Mouse (Mus musculus) gastrocnemius, postnatal 36 days (tissue): ENCODE results near the gene H2-T23. TPM values are rescaled to one million over a fixed set of nuclear protein-coding genes. Genes with fewer than 3 reads are reported as not detected.
"Not testable (repeated sequence)": the region's sequence is repeated elsewhere in the genome, so short reads cannot be mapped to it uniquely, and the experiment has no call there.

Experiments used
- DNase-seq, 2 experiments: peaks; one replicate each; pipeline ENCODE4 v3.0.0; 2022
- intact Hi-C: fragments of 180-260 bp; cut with DNase I; formaldehyde crosslinking; loops from one replicate; pipeline ENCODE4 v1.15.1; 2025
- total RNA-seq, 2 experiments: library from RNA; stranded (reverse); gene quantifications; 2 replicates each; pipeline ENCODE4 v1.2.3; 2021

The H2-T23 gene
- total RNA-seq, 2 experiments from 2014 or later = 7.7 to 8.3 TPM

- DNase-seq = no peak
- intact Hi-C loops = no loop called here
Observed at GRCm38 (mm10) chr17:36025197-36025596, 7.5 kb downstream of the H2-T23 start.

GRCm38 (mm10) chr17:36023710-36024654 lies 8.7 kb downstream of the H2-T23 start:
- DNase-seq = no peak
- intact Hi-C loops = no loop called here

GRCm38 (mm10) chr17:36022922-36023321 lies 9.7 kb downstream of the H2-T23 start:
- no peak for DNase-seq

GRCm38 (mm10) chr17:36022098-36022497 lies 10.6 kb downstream of the H2-T23 start:
- intact Hi-C loops = no loop called here

More at GRCm38 (mm10) chr17:36022922-36023321, 9.7 kb downstream of the H2-T23 start:
- intact Hi-C loops = no loop called here

DNA sequence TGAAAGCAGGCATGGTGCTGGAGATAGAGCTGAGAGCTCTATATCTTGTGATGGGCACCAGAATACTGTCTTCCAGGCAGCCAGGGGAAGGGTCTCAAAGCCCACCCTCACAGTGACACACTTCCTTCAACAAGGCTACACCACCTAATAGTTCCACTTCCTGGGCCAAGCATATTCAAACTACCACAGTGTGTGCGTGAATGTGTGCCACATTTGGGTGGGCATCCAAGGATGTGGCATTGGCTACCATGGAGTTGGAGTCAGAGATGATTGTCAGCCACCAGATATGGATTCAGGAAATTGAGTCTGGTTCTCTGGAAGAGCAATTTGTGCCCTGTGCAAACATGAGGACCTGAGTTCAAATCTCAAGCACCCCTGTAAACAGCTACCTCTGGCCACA lies 11.3 kb downstream of the H2-T23 start:
- no peak for DNase-seq
- intact Hi-C loops = no loop called here

More at GRCm38 (mm10) chr17:36022098-36022497, 10.6 kb downstream of the H2-T23 start:
- no peak for DNase-seq

DNA sequence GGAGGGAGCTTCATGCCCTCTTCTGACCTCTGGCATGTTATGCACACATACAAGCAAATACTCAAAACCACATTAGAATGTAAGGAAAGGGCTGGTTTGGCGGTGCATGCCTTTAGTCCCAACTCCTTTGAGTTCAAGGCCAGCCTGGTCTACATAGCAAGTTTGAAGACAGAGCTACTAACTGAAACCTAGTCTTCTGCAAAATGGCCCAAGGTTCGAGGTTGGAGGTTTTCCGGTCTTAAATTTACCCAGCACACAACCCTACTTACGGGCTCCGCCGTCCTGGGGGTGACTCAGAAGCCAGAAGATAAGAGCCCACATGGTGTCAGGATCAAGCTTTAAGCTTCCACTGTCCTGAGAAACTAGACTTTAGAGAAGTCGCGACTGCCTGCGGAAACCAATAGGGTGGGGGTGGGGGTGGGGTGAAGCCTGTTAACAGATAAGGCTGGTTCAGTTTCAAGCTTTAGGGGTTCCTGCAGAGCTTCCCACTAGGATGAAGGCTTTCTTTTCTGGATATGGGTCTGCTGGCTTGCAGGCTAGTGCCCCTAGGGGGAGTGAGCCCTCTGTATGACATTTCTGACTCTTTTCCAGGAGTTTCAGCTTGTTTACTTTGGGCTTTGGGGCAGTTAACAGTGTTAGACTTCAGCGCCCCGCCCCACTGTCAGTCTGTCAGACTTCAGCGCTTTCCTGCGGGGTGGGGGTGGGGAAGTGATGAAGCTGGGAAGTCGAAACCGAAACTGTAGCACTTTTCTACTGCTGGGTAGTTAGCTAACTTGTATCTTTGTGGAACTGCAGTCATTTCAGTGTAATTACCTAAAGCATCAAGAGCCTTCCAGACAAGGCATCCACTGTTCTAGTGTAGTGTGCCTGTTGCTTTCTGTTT lies 12.2 kb downstream of the H2-T23 start, which contains the start of gene H2-T24:
H2-T24 (minus strand) TSS at position 370 of the 883 bp plus-strand sequence.
- intact Hi-C loops = no loop called here
- DNase-seq = peak in 1 of 2 experiments; percentile 71

GRCm38 (mm10) chr17:36019519-36019918 lies 13.1 kb downstream of the H2-T23 start:
- intact Hi-C loops = loop anchor here (1.0 kb wide), 1 partner anchor 10 kb away; no protein-coding TSS in a partner anchor
- DNase-seq = no peak

DNA sequence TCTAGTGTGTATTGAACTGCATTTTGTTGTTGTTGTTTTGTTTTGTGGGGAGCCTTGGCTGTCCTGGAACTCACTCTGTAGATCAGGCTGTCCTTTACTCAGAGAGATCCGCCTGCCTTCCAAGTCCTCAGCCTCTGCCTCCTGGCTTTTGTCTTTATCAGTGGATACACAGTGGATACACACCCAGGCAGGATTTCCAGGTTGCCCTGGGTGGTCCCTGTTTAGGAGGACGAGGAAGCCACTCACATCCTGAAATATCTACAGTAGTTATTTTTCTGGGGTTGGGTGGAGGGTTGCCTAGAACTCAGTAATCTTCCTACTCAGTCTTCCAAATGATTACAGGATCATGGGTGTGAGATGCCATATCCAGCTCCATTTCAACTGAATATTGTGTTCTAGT lies 13.7 kb downstream of the H2-T23 start:
- intact Hi-C loops = loop anchor here (1.0 kb wide), 1 partner anchor 10 kb away; no protein-coding TSS in a partner anchor
- DNase-seq = no peak

DNA sequence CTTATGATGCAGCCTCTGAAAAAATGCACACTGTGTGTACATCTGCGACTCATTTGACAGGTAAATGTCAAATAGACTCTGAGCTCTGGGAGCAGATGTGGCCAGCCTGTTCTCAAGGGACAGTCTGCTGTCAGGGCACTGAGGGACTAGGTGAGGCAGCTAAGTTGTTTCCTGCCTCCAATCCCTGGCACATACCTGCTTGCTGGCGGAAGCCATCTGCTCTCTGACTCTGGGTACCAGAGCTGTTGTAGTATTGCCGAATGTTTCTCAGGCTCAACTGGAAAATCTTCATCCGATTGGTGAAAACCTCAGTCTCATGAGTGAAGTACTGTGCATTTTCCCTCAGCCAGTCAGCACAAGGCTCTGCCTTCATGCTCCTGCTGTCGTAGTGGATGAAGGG lies 15.6 kb downstream of the H2-T23 start:
- DNase-seq = no peak
- intact Hi-C loops = no loop called here

GRCm38 (mm10) chr17:36014977-36015376 lies 17.7 kb downstream of the H2-T23 start:
- no peak for DNase-seq
- intact Hi-C loops = no loop called here

DNA sequence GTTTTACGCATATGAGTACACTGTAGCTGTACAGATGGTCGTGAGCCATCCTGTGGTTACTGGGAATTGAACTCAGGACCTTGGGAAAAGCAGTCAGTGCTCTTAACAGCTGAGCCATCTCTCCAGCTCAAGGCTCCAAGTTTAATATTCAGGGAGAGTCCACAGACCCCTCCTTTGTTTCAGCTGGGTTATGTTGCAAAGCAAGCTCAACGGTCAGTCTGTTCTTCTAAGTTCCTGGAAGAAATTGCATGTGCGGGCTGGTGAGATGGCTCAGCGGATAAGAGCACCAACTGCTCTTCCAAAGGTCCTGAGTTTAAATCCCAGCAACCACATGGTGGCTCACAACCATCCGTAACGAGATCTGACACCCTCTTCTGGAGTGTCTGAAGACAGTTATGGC lies 28.2 kb downstream of the H2-T23 start:
- intact Hi-C loops, DNase-seq: not testable (repeated sequence)

DNA sequence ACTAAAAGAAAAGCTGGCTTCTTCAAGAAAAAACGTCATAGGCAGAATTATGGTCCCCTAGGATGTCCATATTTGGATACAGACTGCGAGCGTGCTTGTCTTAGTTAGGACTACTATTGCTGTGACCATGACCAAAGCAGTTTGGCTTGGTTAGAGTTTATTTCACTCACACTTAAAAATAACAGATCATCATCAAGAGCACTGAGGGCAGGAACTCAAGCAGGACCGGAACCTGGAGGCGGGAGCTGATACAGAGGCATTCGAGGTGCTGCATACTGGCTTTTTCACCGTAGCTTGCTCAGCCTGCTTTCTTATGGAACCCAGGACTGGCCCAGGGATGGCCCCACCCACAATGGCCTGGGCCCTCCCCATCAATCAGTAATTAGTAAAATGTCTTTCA lies 29.3 kb downstream of the H2-T23 start:
- intact Hi-C loops = no loop called here
- DNase-seq = no peak

DNA sequence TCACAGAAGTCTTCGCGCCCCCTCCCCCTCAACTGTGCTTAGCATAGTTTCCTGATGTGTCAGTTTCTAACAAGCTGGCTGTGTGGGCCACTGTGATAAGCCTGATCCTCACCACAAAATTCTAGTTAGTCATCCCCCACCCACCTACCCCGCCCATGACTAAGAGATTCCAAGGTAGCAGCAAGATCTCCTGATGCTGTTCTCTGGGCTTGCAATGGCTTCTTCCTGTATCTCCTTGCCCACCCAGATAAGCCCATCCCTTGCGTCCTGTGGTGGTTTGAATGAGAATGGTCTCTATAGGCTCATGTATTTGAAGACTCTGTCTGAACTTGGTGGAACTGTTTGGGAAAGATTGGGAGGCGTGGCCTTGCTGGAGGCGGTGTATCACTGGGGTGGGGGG lies 30.7 kb downstream of the H2-T23 start:
- intact Hi-C loops = no loop called here
- DNase-seq = no peak

DNA sequence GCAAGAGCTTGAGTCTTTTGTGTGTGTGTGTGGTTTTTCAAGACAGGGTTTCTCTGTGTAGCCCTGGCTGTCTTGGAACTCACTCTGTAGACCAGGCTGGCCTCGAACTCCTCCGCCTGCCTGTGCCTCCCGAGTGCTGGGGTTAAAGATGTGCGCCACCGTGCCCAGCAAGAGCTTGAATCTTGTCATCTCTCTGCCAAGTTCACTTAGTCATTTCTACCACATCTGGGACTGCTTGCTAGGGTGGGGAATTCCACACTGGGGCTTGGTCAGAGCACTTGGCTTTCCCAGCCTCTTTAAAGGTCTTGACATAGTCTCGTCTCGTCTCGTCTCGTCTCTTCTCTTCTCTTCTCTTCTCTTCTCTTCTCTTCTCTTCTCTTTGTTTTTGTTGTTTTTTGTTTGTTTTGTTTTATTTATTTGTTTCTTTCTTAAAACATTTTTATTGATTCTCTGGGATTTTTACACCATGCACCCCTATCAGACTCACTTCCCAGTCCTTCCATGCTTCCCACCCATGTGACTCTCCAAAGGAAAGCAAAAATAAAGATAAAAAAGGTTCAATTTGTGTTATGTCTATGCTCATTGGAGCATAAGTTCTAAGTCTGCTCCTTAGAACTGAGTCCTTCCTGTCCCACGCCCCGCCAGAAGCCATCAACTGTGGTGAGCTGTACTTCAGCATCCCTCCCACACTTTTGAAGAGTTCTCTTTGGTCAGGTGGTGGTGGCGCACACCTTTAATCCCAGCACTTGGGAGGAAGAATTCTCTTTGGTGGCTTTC lies 31.3 kb downstream of the H2-T23 start:
- DNase-seq = no peak
- intact Hi-C loops = no loop called here

- DNase-seq = no peak
- intact Hi-C loops = no loop called here
Observed at GRCm38 (mm10) chr17:36000349-36000748, 32.3 kb downstream of the H2-T23 start.

DNA sequence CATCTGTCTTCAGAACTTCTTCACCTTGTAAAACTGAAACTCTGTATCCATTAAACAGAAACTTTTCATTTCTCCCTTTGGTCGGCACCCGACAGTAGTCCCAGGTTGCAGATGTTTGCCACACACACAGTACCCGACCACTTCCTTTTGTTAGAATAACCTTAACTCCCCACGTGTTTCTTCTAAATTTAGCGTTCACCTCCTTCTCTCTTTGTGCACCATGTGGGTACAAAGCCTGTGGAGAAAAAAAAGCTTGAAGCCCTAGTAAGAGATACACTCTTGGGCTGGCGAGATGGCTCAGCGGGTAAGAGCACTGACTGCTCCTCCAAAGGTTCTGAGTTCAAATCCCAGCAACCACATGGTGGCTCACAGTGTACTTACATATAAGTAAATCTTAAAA lies 33.3 kb downstream of the H2-T23 start:
- intact Hi-C loops = loop anchor here (5.0 kb wide), 1 partner anchor 118 kb away; no protein-coding TSS in a partner anchor
- DNase-seq = no peak

DNA sequence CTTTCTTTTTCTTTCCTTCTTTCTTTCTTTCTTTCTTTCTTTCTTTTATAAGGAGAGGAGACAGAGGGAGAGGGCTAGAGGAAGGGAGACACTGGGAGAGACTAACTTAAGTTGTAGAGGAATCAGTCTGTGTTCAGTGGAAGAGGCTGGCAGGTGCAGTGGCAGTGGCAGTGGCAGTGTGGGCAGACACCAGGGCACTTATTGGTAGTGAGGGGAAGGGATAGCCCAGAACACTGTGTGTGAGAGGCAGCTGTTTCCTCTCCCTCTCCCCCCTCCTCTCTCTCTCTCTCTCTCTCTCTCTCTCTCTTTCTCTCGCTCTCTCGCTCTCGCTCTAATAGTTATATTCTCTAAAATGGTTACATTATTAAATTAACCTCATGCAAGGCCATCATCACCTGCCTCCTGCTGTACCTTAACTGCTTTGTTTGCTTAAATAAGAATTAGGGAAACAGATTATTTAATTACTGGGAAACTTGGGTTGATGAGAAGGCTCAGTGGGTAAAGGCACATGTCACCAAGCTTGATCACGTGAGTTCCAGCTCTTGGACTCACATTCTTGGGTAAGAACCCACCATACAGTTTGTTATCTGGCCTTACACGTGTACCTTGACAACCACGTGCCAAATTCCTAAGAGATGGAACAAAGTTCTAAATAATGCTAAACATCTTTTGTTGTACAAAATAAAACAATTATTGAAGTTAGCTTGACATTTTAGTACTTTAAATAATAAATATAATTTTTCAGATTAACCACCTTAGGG lies 33.9 kb downstream of the H2-T23 start:
- intact Hi-C loops = loop anchor here (5.0 kb wide), 1 partner anchor 119 kb away; no protein-coding TSS in a partner anchor
- no peak for DNase-seq

GRCm38 (mm10) chr17:35997713-35998510 lies 34.7 kb downstream of the H2-T23 start:
- intact Hi-C loops = loop anchor here (1.0 to 5.0 kb wide), 2 partner anchors 39 to 119 kb away; no protein-coding TSS in a partner anchor

More at GRCm38 (mm10) chr17:35997713-35998510, 34.7 kb downstream of the H2-T23 start:
- no peak for DNase-seq
